Mouse (Mus musculus) erythroid progenitor cell, adult 5-6 weeks (primary cell): ENCODE data around the gene Sntb2. TPM values are rescaled to one million over a fixed set of nuclear protein-coding genes. Genes with fewer than 3 reads are reported as not detected.
A peak's percentile ranks its signal among the peaks of the same experiment; 100 is the strongest.
"Not testable (repeated sequence)": the region's sequence is repeated elsewhere in the genome, so short reads cannot be mapped to it uniquely, and the experiment has no call there.

ENCODE experiments used
- ATAC-seq: replicated peaks from 2 replicates; pipeline ENCODE4 v1.8.0; 2016; ENCODE audit warnings: moderate number of reproducible peaks, mild to moderate bottlenecking, moderate TSS enrichment, inconsistent platforms; ENCODE audit not compliant: poor library complexity, low FRiP score, severe bottlenecking
- total RNA-seq, 2 experiments: library from RNA; stranded (forward) in 1 of 2; stranded (reverse) in 1 of 2; fragments of 150-400 nt in 1 of 2; fragments of 186-747, 209-891 nt in 1 of 2; gene quantifications; 2 replicates each; pipeline versions ENCODE4 v1.2.3 to v1.2.4; 2015 to 2017; ENCODE audit warnings: low replicate concordance in 2 of 2

Sntb2 gene
- total RNA-seq, 2 experiments from 2014 or later: 0.76 to 1.7 TPM

- ATAC-seq: no peak
Observed at GRCm38 (mm10) chr8:106962322-106962721, 26.8 kb downstream of the Sntb2 start.

- no peak for ATAC-seq
Observed at GRCm38 (mm10) chr8:106963365-106963764, 27.8 kb downstream of the Sntb2 start.

GRCm38 (mm10) chr8:106964573-106964972 is 29.0 kb downstream of the Sntb2 start:
- no peak for ATAC-seq

GRCm38 (mm10) chr8:106969964-106970363 is 34.4 kb downstream of the Sntb2 start:
- ATAC-seq: no peak

- ATAC-seq: no peak
Observed at GRCm38 (mm10) chr8:106971916-106972315, 36.4 kb downstream of the Sntb2 start.

- ATAC-seq: no peak
Observed at GRCm38 (mm10) chr8:106972538-106973264, 37.2 kb downstream of the Sntb2 start.

- not testable (repeated sequence) for ATAC-seq
Observed at GRCm38 (mm10) chr8:106973526-106973925, 38.0 kb downstream of the Sntb2 start.

GRCm38 (mm10) chr8:106974754-106975153 is 39.2 kb downstream of the Sntb2 start:
- ATAC-seq: no peak

- no peak for ATAC-seq
Observed at GRCm38 (mm10) chr8:106975764-106976163, 40.2 kb downstream of the Sntb2 start.

- ATAC-seq: no peak
Observed at GRCm38 (mm10) chr8:106976436-106976835, 40.9 kb downstream of the Sntb2 start.

GRCm38 (mm10) chr8:106978755-106979251 is 43.3 kb downstream of the Sntb2 start:
- no peak for ATAC-seq

- no peak for ATAC-seq
Observed at GRCm38 (mm10) chr8:106985404-106985821, 49.9 kb downstream of the Sntb2 start.

GRCm38 (mm10) chr8:106985951-106986350 is 50.4 kb downstream of the Sntb2 start:
- no peak for ATAC-seq

- ATAC-seq: no peak
Observed at GRCm38 (mm10) chr8:106987557-106987956, 52.0 kb downstream of the Sntb2 start.

- ATAC-seq: no peak
Observed at GRCm38 (mm10) chr8:106991393-106991792, 55.8 kb downstream of the Sntb2 start.

GRCm38 (mm10) chr8:106996339-106996738 is 60.8 kb downstream of the Sntb2 start:
- not testable (repeated sequence) for ATAC-seq

GRCm38 (mm10) chr8:106997416-106997815 is 61.9 kb downstream of the Sntb2 start:
- no peak for ATAC-seq

GRCm38 (mm10) chr8:106999068-106999467 is 63.5 kb downstream of the Sntb2 start:
- no peak for ATAC-seq

- peak; percentile 82 for ATAC-seq
Observed at GRCm38 (mm10) chr8:107002532-107002931, 67.0 kb downstream of the Sntb2 start.

GRCm38 (mm10) chr8:107007795-107008194 is 72.2 kb downstream of the Sntb2 start:
- no peak for ATAC-seq

- ATAC-seq: no peak
Observed at GRCm38 (mm10) chr8:107012666-107013065, 77.1 kb downstream of the Sntb2 start.

GRCm38 (mm10) chr8:107014915-107015314 is 79.4 kb downstream of the Sntb2 start:
- ATAC-seq: no peak
